Mouse (Mus musculus) MEL (cell line): ENCODE data around the gene Tmem144. TPM values are rescaled to one million over a fixed set of nuclear protein-coding genes. Genes with fewer than 3 reads are reported as not detected.

Source experiments
- DNase-seq: peaks from one replicate; pipeline ENCODE4 v3.0.0; 2011; ENCODE audit warnings: low read depth, low spot score
- H3K27ac ChIP-seq: 2 replicates; pipeline ENCODE4 v1.5.1; 2012; ENCODE audit warnings: low read depth, mild to moderate bottlenecking, control low read depth, low read length, moderate library complexity; ENCODE audit not compliant: control insufficient read depth
- H3K27me3 ChIP-seq, 2 experiments: fragments of 150-350 bp in 1 of 2; sonication (generic) in 1 of 2; 2 replicates each; pipeline ENCODE4 v1.6.1; 2012; ENCODE audit warnings: low read length in 2 of 2, mild to moderate bottlenecking in 2 of 2, improper control_type of control experiment in 1 of 2, moderate library complexity in 1 of 2; ENCODE audit not compliant: insufficient read depth in 2 of 2, control insufficient read depth in 1 of 2
- H3K36me3 ChIP-seq, 2 experiments: 2 replicates each; pipeline ENCODE4 v1.6.1; 2012 to 2014; ENCODE audit warnings: low read length in 2 of 2, improper control_type of control experiment in 1 of 2, inconsistent platforms in 1 of 2, mild to moderate bottlenecking in 1 of 2; ENCODE audit not compliant: insufficient read depth in 2 of 2, control insufficient read depth in 1 of 2
- H3K4me1 ChIP-seq, 2 experiments: fragments of 150-350 bp in 1 of 2; sonication (generic) in 1 of 2; 2 replicates each; pipeline ENCODE4 v1.6.1; 2012; ENCODE audit warnings: low read length in 2 of 2, improper control_type of control experiment in 1 of 2, mild to moderate bottlenecking in 1 of 2; ENCODE audit not compliant: insufficient read depth in 2 of 2, control insufficient read depth in 1 of 2
- H3K4me3 ChIP-seq, 2 experiments: fragments of 150-350 bp in 1 of 2; sonication (generic) in 1 of 2; 2 replicates each; pipeline ENCODE4 v1.5.1; 2012; ENCODE audit warnings: low read depth in 2 of 2, low read length in 2 of 2, mild to moderate bottlenecking in 2 of 2, moderate library complexity in 2 of 2, control low read depth in 1 of 2, improper control_type of control experiment in 1 of 2; ENCODE audit not compliant: control insufficient read depth in 1 of 2, insufficient read depth in 1 of 2
- H3K79me2 ChIP-seq: 2 replicates; pipeline ENCODE4 v1.6.1; 2012; ENCODE audit warnings: mild to moderate bottlenecking, low read length, moderate library complexity; ENCODE audit not compliant: control insufficient read depth, poor library complexity, insufficient read depth
- H3K9ac ChIP-seq: 2 replicates; pipeline ENCODE4 v1.6.1; 2012; ENCODE audit warnings: low read depth, mild to moderate bottlenecking, control low read depth, low read length, moderate library complexity; ENCODE audit not compliant: control insufficient read depth, poor library complexity, severe bottlenecking
- H3K9me3 ChIP-seq: fragments of 150-350 bp; sonication (generic); replicated peaks from 2 replicates; pipeline ENCODE4 v1.6.1; 2012; ENCODE audit warnings: mild to moderate bottlenecking, low read length, improper control_type of control experiment, moderate library complexity; ENCODE audit not compliant: insufficient read depth
- BHLHE40 ChIP-seq: IDR thresholded peaks from 2 replicates; pipeline ENCODE4 v1.6.1; 2012; ENCODE audit warnings: low read depth, mild to moderate bottlenecking, inconsistent platforms, low read length, improper control_type of control experiment, borderline replicate concordance
- CHD1 ChIP-seq: IDR thresholded peaks from 2 replicates; pipeline ENCODE4 v1.6.1; 2012; ENCODE audit warnings: low read depth, mild to moderate bottlenecking, inconsistent platforms, low read length, improper control_type of control experiment
- CHD2 ChIP-seq: IDR thresholded peaks from 2 replicates; pipeline ENCODE4 v1.6.1; 2011; ENCODE audit warnings: low read length, improper control_type of control experiment
- CTCF ChIP-seq, 3 experiments: IDR thresholded peaks in 2 of 3; conservative IDR thresholded peaks in 1 of 3; 2 replicates each; pipeline ENCODE4 v1.5.1; 2011 to 2012; ENCODE audit warnings: low read length in 3 of 3, low read depth in 2 of 3, mild to moderate bottlenecking in 2 of 3, improper control_type of control experiment in 1 of 3, inconsistent platforms in 1 of 3, mixed read lengths in 1 of 3, moderate library complexity in 1 of 3; ENCODE audit not compliant: control insufficient read depth in 1 of 3, insufficient read depth in 1 of 3, poor library complexity in 1 of 3, severe bottlenecking in 1 of 3
- E2F4 ChIP-seq: IDR thresholded peaks from 2 replicates; pipeline ENCODE4 v1.6.1; 2011; ENCODE audit warnings: low read depth, low read length, improper control_type of control experiment, borderline replicate concordance
- GABPA ChIP-seq: IDR thresholded peaks from 2 replicates; pipeline ENCODE4 v1.6.1; 2012; ENCODE audit warnings: low read depth, mild to moderate bottlenecking, inconsistent platforms, low read length, improper control_type of control experiment, moderate library complexity
- GATA1 ChIP-seq: IDR thresholded peaks from 2 replicates; pipeline ENCODE4 v1.6.1; 2011; ENCODE audit warnings: low read depth, low read length, improper control_type of control experiment
- HCFC1 ChIP-seq: IDR thresholded peaks from 2 replicates; pipeline ENCODE4 v1.6.1; 2012; ENCODE audit warnings: low read depth, mild to moderate bottlenecking, inconsistent platforms, low read length, improper control_type of control experiment, moderate library complexity
- KAT2A ChIP-seq: conservative IDR thresholded peaks from 2 replicates; pipeline ENCODE4 v1.6.1; 2012; ENCODE audit warnings: low read depth, low read length, improper control_type of control experiment, inconsistent platforms
- MAX ChIP-seq: IDR thresholded peaks from 2 replicates; pipeline ENCODE4 v1.6.1; 2011; ENCODE audit warnings: low read length, improper control_type of control experiment
- NRF1 ChIP-seq: IDR thresholded peaks from 2 replicates; pipeline ENCODE4 v1.6.1; 2014; ENCODE audit warnings: low read depth, mild to moderate bottlenecking, inconsistent platforms, low read length, improper control_type of control experiment, moderate library complexity; ENCODE audit not compliant: poor library complexity, insufficient read depth, severe bottlenecking
- POLR2A ChIP-seq, 2 experiments: IDR thresholded peaks; 2 replicates each; pipeline ENCODE4 v1.6.1; 2011 to 2012; ENCODE audit warnings: low read length in 2 of 2, mild to moderate bottlenecking in 2 of 2, control low read depth in 1 of 2, improper control_type of control experiment in 1 of 2, low read depth in 1 of 2, moderate library complexity in 1 of 2; ENCODE audit not compliant: control insufficient read depth in 1 of 2, insufficient read depth in 1 of 2, poor library complexity in 1 of 2
- RAD21 ChIP-seq: IDR thresholded peaks from 2 replicates; pipeline ENCODE4 v1.6.1; 2011; ENCODE audit warnings: mild to moderate bottlenecking, low read depth, low read length, improper control_type of control experiment
- RCOR1 ChIP-seq: IDR thresholded peaks from 2 replicates; pipeline ENCODE4 v1.6.1; 2012; ENCODE audit warnings: low read depth, mild to moderate bottlenecking, inconsistent platforms, low read length, improper control_type of control experiment
- SMC3 ChIP-seq: IDR thresholded peaks from 2 replicates; pipeline ENCODE4 v1.6.1; 2011; ENCODE audit warnings: low read depth, low read length, improper control_type of control experiment
- TBP ChIP-seq: IDR thresholded peaks from 2 replicates; pipeline ENCODE4 v1.8.0; 2011; ENCODE audit warnings: low read depth, low read length, improper control_type of control experiment
- USF2 ChIP-seq, 2 experiments: IDR thresholded peaks; 2 replicates each; pipeline ENCODE4 v1.6.1; 2011 to 2012; ENCODE audit warnings: improper control_type of control experiment in 2 of 2, low read length in 2 of 2, borderline replicate concordance in 1 of 2, inconsistent platforms in 1 of 2, low read depth in 1 of 2, mild to moderate bottlenecking in 1 of 2; ENCODE audit not compliant: insufficient read depth in 1 of 2
- ZC3H11A ChIP-seq: IDR thresholded peaks from 2 replicates; pipeline ENCODE4 v1.6.1; 2012; ENCODE audit warnings: low read depth, mild to moderate bottlenecking, inconsistent platforms, low read length, improper control_type of control experiment
- ZMIZ1 ChIP-seq: IDR thresholded peaks from 2 replicates; pipeline ENCODE4 v1.6.1; 2012; ENCODE audit warnings: low read depth, mild to moderate bottlenecking, inconsistent platforms, low read length, improper control_type of control experiment, moderate library complexity
- ZNF384 ChIP-seq: IDR thresholded peaks from 2 replicates; pipeline ENCODE4 v1.6.1; 2012; ENCODE audit warnings: low read depth, mild to moderate bottlenecking, inconsistent platforms, low read length, improper control_type of control experiment
- polyA plus RNA-seq, 2 experiments: library from polyadenylated mRNA; stranded (reverse) in 1 of 2; unstranded in 1 of 2; fragments of >175 nt in 1 of 2; fragments of >200 nt in 1 of 2; gene quantifications; 2 replicates each; pipeline versions ENCODE4 v1.2.1 to v1.2.4; 2012; ENCODE audit warnings: low replicate concordance in 2 of 2, low read depth in 1 of 2; ENCODE audit not compliant: insufficient read length in 2 of 2, insufficient read depth in 1 of 2, missing spikeins in 1 of 2
- total RNA-seq: library from RNA; depleted of rRNA; stranded (reverse); fragments of 300-350 nt; gene quantifications from 2 replicates; pipeline ENCODE4 v1.2.3, GENCODE M21; 2012

The Tmem144 gene
- total and polyA plus RNA-seq, 3 experiments, result 0.04 to 0.25 TPM; not detected in 1

- Histone ChIP-seq H3K36me3 (peaks cover 0 to 18% of the 10 kb centered on the region in 2 experiments; a peak in 2 of 4 replicates), H3K27ac (no peak overlapping the region), H3K9me3 (no peaks in the 10 kb centered on the region), H3K9ac (no peak overlapping the region), H3K27me3 (no peaks in the 10 kb centered on the region; a peak in 1 of 4 replicates), H3K4me1 (peaks cover 9 to 18% of the 10 kb centered on the region in 2 experiments), H3K79me2 (no peaks in the 10 kb centered on the region), H3K4me3 (no peak overlapping the region)
- no peak for DNase-seq
- no peak for TF ChIP-seq ZMIZ1
- no peak for TF ChIP-seq CHD1
- no peak for TF ChIP-seq NRF1
- no peak for TF ChIP-seq POLR2A (IDR thresholded peaks at IDR 0.05; ENCODE audit: control insufficient read depth in 1 of 2, insufficient read depth in 1 of 2, low read depth in 1 of 2, low read length in 2 of 2, poor library complexity in 1 of 2)
- no peak for TF ChIP-seq E2F4
- TF ChIP-seq BHLHE40, result no peak
- no peak for TF ChIP-seq GABPA
These were observed 10.4 kb downstream of the Tmem144 start for GRCm38 (mm10) chr3:79842165-79842564.

- Histone ChIP-seq H3K4me3 (no peak overlapping the region), H3K27me3 (no peaks in the 10 kb centered on the region; a peak in 1 of 4 replicates), H3K9ac (no peak overlapping the region), H3K9me3 (no peaks in the 10 kb centered on the region), H3K4me1 (peaks cover 5 to 14% of the 10 kb centered on the region in 2 experiments), H3K79me2 (no peaks in the 10 kb centered on the region), H3K27ac (no peak overlapping the region), H3K36me3 (peaks cover 0 to 14% of the 10 kb centered on the region in 2 experiments; a peak in 2 of 4 replicates)
- DNase-seq, result no peak
- no peak for TF ChIP-seq ZC3H11A
- no peak for TF ChIP-seq GATA1
- TF ChIP-seq POLR2A (IDR thresholded peaks at IDR 0.05; ENCODE audit: control insufficient read depth in 1 of 2, insufficient read depth in 1 of 2, low read depth in 1 of 2, low read length in 2 of 2, poor library complexity in 1 of 2), result no peak
- TF ChIP-seq RCOR1, result no peak
These were observed 11.1 kb downstream of the Tmem144 start for GRCm38 (mm10) chr3:79841475-79841874.

GRCm38 (mm10) chr3:79838751-79839150 is 13.8 kb downstream of the Tmem144 start:
- no peak for DNase-seq
- H3K79me2 ChIP-seq, result no peaks in the 10 kb centered on the region
- H3K27me3 ChIP-seq, result no peaks in the 10 kb centered on the region; a peak in 1 of 4 replicates

More at GRCm38 (mm10) chr3:79838751-79839150, 13.8 kb downstream of the Tmem144 start:
- Histone ChIP-seq H3K4me3 (no peak overlapping the region), H3K9ac (no peak overlapping the region), H3K27ac (no peak overlapping the region), H3K9me3 (no peaks in the 10 kb centered on the region), H3K4me1 (peaks cover 0 to 4% of the 10 kb centered on the region in 2 experiments; a peak in 2 of 4 replicates), H3K36me3 (no peaks in the 10 kb centered on the region)
- peak; percentile 22 for TF ChIP-seq RAD21
- TF ChIP-seq KAT2A, result no peak
- no peak for TF ChIP-seq BHLHE40
- no peak for TF ChIP-seq NRF1
- no peak for TF ChIP-seq ZNF384
- no peak for TF ChIP-seq USF2 (IDR thresholded peaks at IDR 0.05; ENCODE audit: borderline replicate concordance in 1 of 2, insufficient read depth in 1 of 2, low read depth in 1 of 2, low read length in 2 of 2)
- TF ChIP-seq SMC3, result 0 out of 2 replicates have a peak, but pooled peaks have one; percentile 13
- no peak for TF ChIP-seq CHD2
- TF ChIP-seq ZMIZ1, result no peak
- TF ChIP-seq HCFC1, result no peak
- no peak for TF ChIP-seq TBP
- TF ChIP-seq CTCF (IDR thresholded peaks at IDR 0.05 in 2 of 3, conservative IDR thresholded peaks at IDR 0.05 in 1 of 3; ENCODE audit: control insufficient read depth in 1 of 3, insufficient read depth in 1 of 3, low read depth in 2 of 3, low read length in 3 of 3, poor library complexity in 1 of 3, severe bottlenecking in 1 of 3), result peak; percentile 21 to 44 (median 26); a peak in 4 of 6 replicates
- TF ChIP-seq MAX, result no peak
